Mouse (Mus musculus) embryonic facial prominence, embryonic 11.5 days (tissue): ENCODE data around the gene Gm13695. TPM values are rescaled to one million over a fixed set of nuclear protein-coding genes. Genes with fewer than 3 reads are reported as not detected.
"Not testable (repeated sequence)": the region's sequence is repeated elsewhere in the genome, so short reads cannot be mapped to it uniquely, and the experiment has no call there.

Source experiments
- ATAC-seq: fragments of 200-750 bp; cut with Nextera tagmentation; replicated peaks from 2 replicates; pipeline ENCODE4 v1.8.0; 2017; ENCODE audit warnings: low read depth; ENCODE audit not compliant: insufficient number of reproducible peaks, low FRiP score, low TSS enrichment
- DNase-seq: peaks from one replicate; pipeline ENCODE4 v3.0.0-alpha.2; 2015; ENCODE audit warnings: low spot score
- H3K27ac ChIP-seq: fragments of 300-500 bp; sonication (generic); replicated peaks from 2 replicates; pipeline ENCODE4 v1.5.1; 2014; ENCODE audit warnings: mild to moderate bottlenecking, low read depth, low read length, control low read depth
- H3K27me3 ChIP-seq: fragments of 300-500 bp; sonication (generic); 2 replicates; pipeline ENCODE4 v1.6.1; 2014; ENCODE audit warnings: mild to moderate bottlenecking, low read length, moderate library complexity, mixed read lengths; ENCODE audit not compliant: control insufficient read depth, insufficient read depth
- H3K36me3 ChIP-seq: fragments of 300-500 bp; sonication (generic); replicated peaks from 2 replicates; pipeline ENCODE4 v1.6.1; 2014; ENCODE audit warnings: low read depth, mild to moderate bottlenecking, low read length, moderate library complexity, mixed read lengths; ENCODE audit not compliant: control insufficient read depth, insufficient read depth
- H3K4me1 ChIP-seq: fragments of 300-500 bp; sonication (generic); 2 replicates; pipeline ENCODE4 v1.6.1; 2014; ENCODE audit warnings: low read length, mixed read lengths; ENCODE audit not compliant: control insufficient read depth, insufficient read depth
- H3K4me2 ChIP-seq: fragments of 300-500 bp; sonication (generic); 2 replicates; pipeline ENCODE4 v1.6.1; 2014; ENCODE audit warnings: low read depth, mild to moderate bottlenecking, control low read depth, low read length, moderate library complexity
- H3K4me3 ChIP-seq: fragments of 300-500 bp; sonication (generic); 2 replicates; pipeline ENCODE4 v1.5.1; 2014; ENCODE audit warnings: low read depth, low read length, control low read depth
- H3K9ac ChIP-seq: fragments of 300-500 bp; sonication (generic); replicated peaks from 2 replicates; pipeline ENCODE4 v1.6.1; 2014; ENCODE audit warnings: mild to moderate bottlenecking, control low read depth, low read length
- H3K9me3 ChIP-seq: fragments of 300-500 bp; sonication (generic); replicated peaks from 2 replicates; pipeline ENCODE4 v1.6.1; 2016; ENCODE audit warnings: mild to moderate bottlenecking, low read length, inconsistent platforms, mixed read lengths; ENCODE audit not compliant: control insufficient read depth
- WGBS: fragments of 180-500 bp; shearing (Covaris S2); extraction: QIAGEN DNeasy Blood & Tissue Kit; methylation state at CpG from one replicate; pipeline ENCODE4 v1.1.7; 2014; 5-methylcytosine and 5-hydroxymethylcytosine counted together
- polyA plus RNA-seq: library from polyadenylated mRNA; unstranded; fragments of >200 nt; fragmentation: Nextera tagmentation; extraction: Ambion mirVana; gene quantifications from 2 replicates; pipeline ENCODE4 v1.2.1, GENCODE M21; 2014

Gm13695 gene
- polyA plus RNA-seq, 1 experiment from 2014 or later: not detected

GRCm38 (mm10) chr2:84016291-84016690 lies 49.2 kb downstream of the Gm13695 start:
- not testable (repeated sequence) for DNase-seq, H3K4me3 ChIP-seq, H3K9ac ChIP-seq, H3K36me3 ChIP-seq, H3K27me3 ChIP-seq, H3K4me1 ChIP-seq, H3K4me2 ChIP-seq, H3K9me3 ChIP-seq, H3K27ac ChIP-seq, ATAC-seq
- 79% methylated on average over 5 of the region's 5 CpGs for WGBS

- no peak overlapping the region for H3K9ac ChIP-seq
- no peak for DNase-seq
- no peak overlapping the region for H3K4me2 ChIP-seq
- no peaks in the 10 kb centered on the region for H3K9me3 ChIP-seq
- H3K27ac ChIP-seq: no peak overlapping the region
- no peaks in the 10 kb centered on the region for H3K27me3 ChIP-seq
- no peaks in the 10 kb centered on the region for H3K4me1 ChIP-seq
- no peaks in the 10 kb centered on the region for H3K36me3 ChIP-seq
- no peak overlapping the region for H3K4me3 ChIP-seq
- 77% methylated on average over 3 of the region's 3 CpGs for WGBS
- no peak for ATAC-seq
Measured at GRCm38 (mm10) chr2:84018330-84018729, 51.2 kb downstream of the Gm13695 start.

Other genes starting within 250 kb of the Gm13695 start
- 59.7 and 76.1 TPM in 2 replicates for gene Itgav, start 242.9 kb upstream of the Gm13695 start, polyA plus RNA-seq
- 26.6 and 30.9 TPM in 2 replicates for gene Fam171b, start 154.7 kb upstream of the Gm13695 start, polyA plus RNA-seq
- gene Zswim2, start 26.1 kb upstream of the Gm13695 start, polyA plus RNA-seq: not detected in 2 replicates
- gene Gm13698, start 11.6 kb upstream of the Gm13695 start, polyA plus RNA-seq: not detected in 2 replicates
- not detected in 2 replicates for gene Gm13693, start 5.8 kb upstream of the Gm13695 start, polyA plus RNA-seq
- not detected in 2 replicates for gene Gm13696, start 5.8 kb downstream of the Gm13695 start, polyA plus RNA-seq
- gene Gm13694, start 11.6 kb downstream of the Gm13695 start, polyA plus RNA-seq: not detected in 2 replicates
- not detected in 2 replicates for gene Gm13697, start 17.4 kb downstream of the Gm13695 start, polyA plus RNA-seq
- not detected in 2 replicates for gene Gm13691, start 23.2 kb downstream of the Gm13695 start, polyA plus RNA-seq